Mouse (Mus musculus) liver, embryonic 15.5 days (tissue): ENCODE measurements around the gene S100a3. TPM values are rescaled to one million over a fixed set of nuclear protein-coding genes. Genes with fewer than 3 reads are reported as not detected.

Experiments
- ATAC-seq: fragments of 200-750 bp; cut with Nextera tagmentation; 2 replicates; pipeline ENCODE4 v1.8.0; 2017; ENCODE audit warnings: moderate number of reproducible peaks, mild to moderate bottlenecking, moderate library complexity; ENCODE audit not compliant: insufficient read depth
- H3K27ac ChIP-seq: fragments of 300-500 bp; sonication (generic); replicated peaks from 2 replicates; pipeline ENCODE4 v1.5.1; 2015; ENCODE audit warnings: mild to moderate bottlenecking, inconsistent platforms
- H3K27me3 ChIP-seq: fragments of 300-500 bp; sonication (generic); 2 replicates; pipeline ENCODE4 v1.6.1; 2015; ENCODE audit warnings: mild to moderate bottlenecking, inconsistent platforms
- H3K36me3 ChIP-seq: fragments of 300-500 bp; sonication (generic); replicated peaks from 2 replicates; pipeline ENCODE4 v1.6.1; 2015; ENCODE audit warnings: moderate library complexity, mild to moderate bottlenecking, inconsistent platforms
- H3K4me1 ChIP-seq: fragments of 300-500 bp; sonication (generic); replicated peaks from 2 replicates; pipeline ENCODE4 v1.6.1; 2015; ENCODE audit warnings: inconsistent platforms
- H3K4me2 ChIP-seq: fragments of 300-500 bp; sonication (generic); 2 replicates; pipeline ENCODE4 v1.6.1; 2015; ENCODE audit warnings: moderate library complexity, mild to moderate bottlenecking, inconsistent platforms
- H3K4me3 ChIP-seq: fragments of 300-500 bp; sonication (generic); replicated peaks from 2 replicates; pipeline ENCODE4 v1.5.1; 2015; ENCODE audit warnings: mild to moderate bottlenecking, inconsistent platforms
- H3K9ac ChIP-seq: fragments of 300-500 bp; sonication (generic); 2 replicates; pipeline ENCODE4 v1.6.1; 2015; ENCODE audit warnings: moderate library complexity, mild to moderate bottlenecking, inconsistent platforms
- H3K9me3 ChIP-seq: fragments of 300-500 bp; sonication (generic); replicated peaks from 2 replicates; pipeline ENCODE4 v1.6.1; 2016; ENCODE audit warnings: inconsistent platforms
- WGBS: fragments of 180-500 bp; shearing (Covaris S2); methylation state at CpG from one replicate; pipeline ENCODE4 v1.1.7; 2015; ENCODE audit warnings: mixed read lengths; ENCODE audit not compliant: insufficient replicate concordance; 5-methylcytosine and 5-hydroxymethylcytosine counted together
- polyA plus RNA-seq: library from polyadenylated mRNA; unstranded; fragments of >200 nt; fragmentation: Nextera tagmentation; extraction: Ambion mirVana; gene quantifications from 2 replicates; pipeline ENCODE4 v1.2.1, GENCODE M21; 2015

The S100a3 gene
- polyA plus RNA-seq, 1 experiment from 2014 or later: not detected

GRCm38 (mm10) chr3:90649832-90650231 is 89.5 kb downstream of the S100a3 start:
- no peaks in the 10 kb centered on the region for H3K27me3 ChIP-seq
- no peaks in the 10 kb centered on the region for H3K36me3 ChIP-seq
- H3K4me3 ChIP-seq: no peak overlapping the region
- H3K9ac ChIP-seq: no peak overlapping the region
- no peak for ATAC-seq
- no peaks in the 10 kb centered on the region for H3K9me3 ChIP-seq
- no peak overlapping the region for H3K27ac ChIP-seq
- no peak overlapping the region for H3K4me2 ChIP-seq
- no peaks in the 10 kb centered on the region for H3K4me1 ChIP-seq
- 57% methylated on average over 2 of the region's 2 CpGs for WGBS

Other genes starting within 250 kb of the S100a3 start
- gene Slc27a3, start 170.6 kb upstream of the S100a3 start, polyA plus RNA-seq: 1.5 and 1.7 TPM in 2 replicates
- gene Ints3, start 127.0 kb upstream of the S100a3 start, polyA plus RNA-seq: 9.2 and 9.9 TPM in 2 replicates
- gene Npr1, start 94.7 kb upstream of the S100a3 start, polyA plus RNA-seq: 3.7 and 4.8 TPM in 2 replicates
- 48.2 and 50.8 TPM in 2 replicates for gene Ilf2, start 84.5 kb upstream of the S100a3 start, polyA plus RNA-seq
- 16.2 and 17.8 TPM in 2 replicates for gene Snapin, start 69.5 kb upstream of the S100a3 start, polyA plus RNA-seq
- gene Chtop, start 51.1 kb upstream of the S100a3 start, polyA plus RNA-seq: 49.8 and 51.6 TPM in 2 replicates
- 24.3 and 24.4 TPM in 2 replicates for gene S100a1, start 46.2 kb upstream of the S100a3 start, polyA plus RNA-seq
- 16.1 and 18.9 TPM in 2 replicates for gene S100a13, start 46.1 kb upstream of the S100a3 start, polyA plus RNA-seq
- gene S100a14, start 33.7 kb upstream of the S100a3 start, polyA plus RNA-seq: not detected in 2 replicates
- 32.3 and 34.4 TPM in 2 replicates for gene S100a16, start 23.3 kb upstream of the S100a3 start, polyA plus RNA-seq
- not detected in 2 replicates for gene S100a2, start 29.7 kb downstream of the S100a3 start, polyA plus RNA-seq
- gene Gm42674, start 41.3 kb downstream of the S100a3 start, polyA plus RNA-seq: not detected in 2 replicates
- 1.7 and 2.3 TPM in 2 replicates for gene S100a4, start 43.2 kb downstream of the S100a3 start, polyA plus RNA-seq
- gene S100a5, start 47.9 kb downstream of the S100a3 start, polyA plus RNA-seq: not detected in 2 replicates
- 14.2 and 15.9 TPM in 2 replicates for gene S100a6, start 52.3 kb downstream of the S100a3 start, polyA plus RNA-seq
- gene S100a7a, start 93.4 kb downstream of the S100a3 start, polyA plus RNA-seq: not detected in 2 replicates
- 1,899 and 2,323 TPM in 2 replicates for gene S100a8, start 108.4 kb downstream of the S100a3 start, polyA plus RNA-seq
- gene S100a9, start 135.1 kb downstream of the S100a3 start, polyA plus RNA-seq: 1,494 and 1,522 TPM in 2 replicates
- gene Pglyrp4, start 166.3 kb downstream of the S100a3 start, polyA plus RNA-seq: not detected in 2 replicates
- not detected in 2 replicates for gene Gm5849, start 217.3 kb downstream of the S100a3 start, polyA plus RNA-seq